Mouse (Mus musculus): ENCODE data around the gene Vdac1.

DNA sequence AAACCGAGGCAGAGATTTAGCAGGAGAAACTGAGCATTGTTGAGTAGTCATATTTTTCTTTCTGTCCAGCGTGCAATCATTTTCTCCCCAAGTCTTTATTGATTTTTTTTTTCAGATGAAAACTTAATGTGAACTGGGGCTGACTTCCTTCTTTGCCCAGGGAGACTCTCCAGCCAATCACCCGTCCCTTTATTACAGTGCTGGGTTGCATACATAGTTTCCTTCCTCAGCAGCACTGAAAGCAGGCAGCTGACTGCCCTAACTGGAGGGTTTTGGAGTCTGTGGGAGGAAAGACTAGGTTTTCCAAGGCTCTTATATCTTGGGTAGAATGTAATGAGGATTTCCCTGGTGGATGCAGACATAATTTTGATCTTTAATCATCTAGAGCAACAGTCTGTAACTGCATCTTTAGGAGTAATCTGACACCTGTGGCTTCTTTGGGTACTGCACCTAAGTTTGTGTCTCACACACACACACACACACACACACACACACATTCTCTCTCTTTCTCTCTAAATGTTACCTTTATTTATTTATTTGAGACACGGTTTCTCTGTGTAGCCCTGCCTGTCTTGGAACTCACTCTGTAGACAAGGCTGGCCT is 36.8 kb downstream of the Vdac1 start:
- TF ChIP-seq CTCF (conservative IDR thresholded peaks at IDR 0.05; ENCODE audit: insufficient read depth, insufficient read length, low read depth, low read length), result no peak
- TF ChIP-seq POLR2A (IDR thresholded peaks at IDR 0.05; ENCODE audit: low read depth, low read length), result no peak
